Mouse (Mus musculus): ENCODE results near the gene Rhbdd2.

Gene Rhbdd2

DNA sequence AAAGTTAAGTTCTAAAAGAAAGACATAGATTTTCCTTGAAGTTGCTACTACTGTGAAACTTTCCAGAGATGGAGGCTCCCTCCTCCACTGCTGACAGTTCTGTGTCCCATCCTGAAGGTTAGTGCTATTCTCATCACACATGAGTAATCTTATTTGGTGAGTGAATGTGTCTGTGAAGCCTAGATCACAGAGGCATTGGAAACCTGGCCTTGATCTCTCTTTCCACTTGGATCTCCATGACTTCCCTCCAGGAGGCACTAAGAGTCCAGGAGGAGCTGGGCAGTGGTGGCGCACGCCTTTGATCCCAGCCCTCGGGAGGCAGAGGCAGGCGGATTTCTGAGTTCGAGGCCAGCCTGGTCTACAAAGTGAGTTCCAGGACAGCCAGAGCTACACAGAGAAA lies 49.6 kb downstream of the Rhbdd2 start:
- no peak for DNase-seq (ENCODE audit: low read depth)

DNA sequence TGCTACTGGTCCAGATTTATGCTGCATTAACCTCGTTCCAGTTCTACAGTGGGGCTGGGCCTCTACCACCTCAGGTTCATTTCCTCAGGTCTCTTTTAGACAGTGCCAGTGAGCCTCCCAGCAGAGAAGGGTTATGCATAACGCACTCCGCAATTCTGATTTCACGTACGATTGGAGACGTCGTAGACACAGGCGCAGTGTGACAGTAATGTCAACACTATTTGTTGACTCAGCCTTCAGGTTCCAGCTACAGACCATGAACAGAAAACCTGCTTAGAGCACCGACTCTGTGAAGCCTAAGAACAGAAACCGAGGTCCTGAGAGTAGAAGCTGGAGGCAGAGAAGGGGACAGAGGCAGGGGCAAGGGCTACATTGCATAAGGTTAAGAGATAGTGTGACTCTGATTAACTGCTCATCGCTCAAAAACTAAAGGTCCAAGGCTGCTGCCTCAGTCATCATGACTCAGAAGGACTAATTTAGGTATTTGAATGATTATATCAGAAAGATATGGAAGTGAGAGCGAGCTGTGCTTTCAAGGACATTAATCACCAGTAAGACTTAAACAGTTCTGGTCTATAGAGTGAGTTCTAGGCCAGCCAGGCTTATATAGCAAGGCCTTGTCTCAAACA lies 50.6 kb downstream of the Rhbdd2 start:
- no peak for DNase-seq (ENCODE audit: low read depth)

DNA sequence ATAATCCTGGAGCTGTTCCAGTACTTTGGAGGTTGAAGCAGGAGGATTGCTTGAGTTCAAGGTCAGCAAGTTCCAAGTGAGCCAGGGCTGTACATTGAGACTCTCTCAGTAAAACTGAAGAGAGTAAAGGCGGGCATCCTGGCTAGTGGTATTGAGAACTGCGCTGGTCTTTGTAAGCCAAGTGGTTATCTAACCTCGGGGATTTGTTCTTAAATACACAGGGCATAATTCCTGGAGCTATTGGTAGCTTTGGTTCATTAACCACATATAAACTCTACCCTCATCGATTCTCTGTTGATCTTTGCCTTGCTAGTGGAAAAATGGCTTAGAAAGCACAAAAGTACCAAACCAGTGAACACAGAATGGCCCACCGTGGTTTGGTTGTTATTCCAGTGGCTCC lies 58.0 kb downstream of the Rhbdd2 start:
- no peak for DNase-seq (ENCODE audit: low read depth)

DNA sequence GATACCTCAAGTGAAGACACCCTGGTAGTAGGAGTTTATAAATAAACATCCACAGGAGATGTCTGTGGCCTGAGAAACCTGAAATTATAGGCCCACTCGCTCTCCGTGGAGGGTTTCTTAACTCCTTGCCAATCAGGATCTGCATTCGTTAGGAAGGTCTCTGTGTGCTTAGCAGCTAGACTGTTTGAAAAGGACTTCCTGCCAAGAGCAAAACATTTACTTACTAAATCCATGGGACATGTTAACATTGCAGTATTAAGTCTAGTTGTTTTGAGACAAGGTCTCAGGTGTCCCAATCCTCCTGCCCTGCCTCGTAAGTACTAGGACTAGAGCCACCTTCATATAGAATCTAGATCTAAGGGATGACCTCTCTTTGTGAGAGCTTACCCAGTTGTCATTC lies 58.8 kb downstream of the Rhbdd2 start:
- no peak for DNase-seq (ENCODE audit: low read depth)

DNA sequence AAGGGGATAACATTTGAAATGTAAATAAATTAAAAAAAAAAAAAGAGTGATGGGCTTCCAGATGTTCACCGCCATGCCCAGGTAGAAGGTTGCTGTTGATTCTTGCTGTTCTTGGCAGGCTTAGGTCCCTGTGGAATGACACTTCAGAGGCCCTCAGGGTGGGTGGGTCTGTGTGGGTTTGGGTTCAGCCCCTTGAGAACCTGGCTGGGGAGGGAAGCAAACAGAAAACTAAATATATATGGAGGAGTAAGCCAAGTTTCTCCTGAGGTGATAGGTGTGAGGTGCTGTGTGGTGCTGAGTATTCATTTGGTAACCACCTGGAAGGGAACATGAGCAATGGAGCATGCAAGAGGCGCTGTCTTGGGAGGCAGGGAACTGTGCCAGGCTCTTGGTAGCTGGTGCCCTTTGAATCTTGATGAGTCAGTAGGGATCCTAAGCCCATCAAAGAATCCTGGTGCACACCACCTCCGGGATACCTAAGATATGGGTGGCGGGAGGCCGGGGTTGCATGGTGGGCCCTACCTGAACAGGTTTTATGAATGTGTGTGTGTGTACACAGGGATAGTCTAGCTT lies 60.9 kb downstream of the Rhbdd2 start:
- no peak for DNase-seq (ENCODE audit: low read depth)

DNA sequence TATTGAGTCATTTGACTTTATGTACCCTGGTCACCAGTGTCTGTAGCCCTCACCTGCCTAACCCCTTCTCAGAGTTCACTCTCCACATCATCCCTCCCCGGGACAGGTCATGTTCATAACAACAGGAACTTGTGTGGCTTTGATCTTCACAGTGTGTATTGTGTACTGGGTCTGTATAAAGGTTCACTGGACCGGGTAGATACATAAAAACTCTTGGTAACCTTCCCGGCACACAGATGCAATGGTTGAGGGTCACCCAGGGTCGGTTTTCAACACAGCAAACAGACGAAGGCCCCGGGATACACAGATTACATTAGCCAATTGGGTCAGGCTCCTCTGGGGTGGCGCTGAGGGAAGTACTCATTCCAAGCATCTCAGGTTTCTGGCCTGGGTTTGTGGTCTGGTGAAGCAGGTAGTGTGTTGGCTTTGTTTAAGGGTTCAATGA lies 62.9 kb downstream of the Rhbdd2 start:
- no peak for DNase-seq (ENCODE audit: low read depth)

Data from naive thymus-derived CD4-positive, alpha-beta T cell, adult 2 months (primary cell).